Mouse (Mus musculus) skeletal muscle tissue, adult 2 months (tissue): ENCODE data around the gene Baz1a.
"Not testable (repeated sequence)": the region's sequence is repeated elsewhere in the genome, so short reads cannot be mapped to it uniquely, and the experiment has no call there.

Source experiments
- DNase-seq: peaks from one replicate; pipeline ENCODE4 v3.0.0-alpha.2; 2012; ENCODE audit warnings: low read depth, low spot score

The Baz1a gene

GRCm38 (mm10) chr12:55007361-55008008 is 6.7 kb downstream of the Baz1a start:
- no peak for DNase-seq

DNA sequence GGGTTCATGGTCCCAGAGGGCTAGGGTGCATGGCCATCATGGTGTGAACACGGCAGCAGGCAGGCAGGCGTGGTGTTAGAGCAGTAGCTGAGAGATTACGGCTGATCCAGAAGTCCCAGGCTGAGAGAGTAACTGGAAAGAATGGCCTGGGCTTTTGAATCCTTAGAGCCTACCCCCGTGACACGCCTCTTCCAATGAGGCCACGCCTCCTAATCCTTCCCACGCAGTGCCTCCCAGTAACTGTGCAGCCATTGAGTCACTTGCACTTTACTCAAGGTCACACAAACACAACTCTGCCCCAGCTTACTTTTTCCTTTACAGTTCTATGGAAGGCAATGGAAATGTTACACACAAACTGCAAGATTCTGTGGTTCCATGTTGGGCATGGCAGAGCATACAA is 8.1 kb downstream of the Baz1a start:
- no peak for DNase-seq

DNA sequence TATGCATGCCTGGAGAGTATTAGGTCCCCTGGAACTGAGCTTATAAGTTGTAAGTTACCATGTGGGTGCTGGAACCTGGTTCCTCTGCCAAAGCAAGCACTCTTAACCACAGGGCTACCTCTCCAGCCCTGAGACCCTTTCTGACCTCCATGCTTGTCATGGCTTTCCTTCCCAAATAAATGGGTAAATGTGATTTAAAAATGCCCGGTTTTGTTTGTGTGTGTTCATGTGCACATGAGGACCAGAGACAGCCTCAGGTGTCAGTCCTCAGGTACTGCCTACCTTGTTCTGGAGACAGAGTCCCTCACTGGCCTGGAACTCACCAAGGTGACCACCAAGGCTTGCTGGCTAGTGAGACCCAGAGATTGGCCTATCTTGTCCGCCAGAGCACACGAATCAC is 9.8 kb downstream of the Baz1a start:
- no peak for DNase-seq

DNA sequence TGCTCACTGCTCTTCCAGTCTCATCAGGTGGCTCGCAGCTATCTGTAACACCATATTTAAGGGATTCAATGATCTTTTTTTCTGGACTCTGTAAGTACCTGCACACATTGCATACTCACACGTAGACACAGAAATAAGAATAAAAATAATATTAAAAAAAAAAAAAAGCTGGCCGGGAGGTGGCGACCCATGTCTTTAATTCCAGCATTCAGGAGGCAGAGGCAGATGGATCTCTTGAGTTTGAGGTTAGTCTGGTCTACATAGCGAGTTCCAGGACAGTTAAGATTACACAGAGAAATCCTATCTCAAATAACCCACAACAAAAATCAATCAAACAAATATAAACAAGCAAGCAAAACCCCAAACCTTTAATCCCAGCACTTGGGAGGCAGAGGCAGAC is 10.3 kb downstream of the Baz1a start:
- DNase-seq: no peak

DNA sequence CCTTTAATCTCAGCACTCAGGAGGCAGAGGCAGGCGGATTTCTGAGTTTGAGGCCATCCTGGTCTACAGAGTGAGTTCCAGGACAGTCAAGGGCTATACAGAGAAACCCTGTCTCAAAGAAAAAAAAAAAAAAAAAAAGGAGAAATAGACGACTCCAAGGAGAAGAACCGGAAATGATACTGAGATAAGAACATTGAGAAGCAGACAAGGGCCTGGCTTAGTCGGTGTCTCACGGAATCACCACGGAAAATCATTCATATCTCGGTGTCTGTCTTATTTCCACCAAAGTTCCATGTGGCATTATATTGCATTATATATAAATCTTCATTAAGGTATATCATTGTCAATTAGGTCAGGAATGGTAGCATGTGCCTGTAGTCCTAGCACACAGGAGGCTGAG is 11.6 kb downstream of the Baz1a start:
- not testable (repeated sequence) for DNase-seq

GRCm38 (mm10) chr12:54999016-54999690 is 15.0 kb downstream of the Baz1a start:
- DNase-seq: peak; percentile 21

- no peak for DNase-seq
Measured at GRCm38 (mm10) chr12:54998411-54998810, 15.7 kb downstream of the Baz1a start.

GRCm38 (mm10) chr12:54996979-54997474 is 17.1 kb downstream of the Baz1a start:
- DNase-seq: no peak

GRCm38 (mm10) chr12:54995965-54996364 is 18.2 kb downstream of the Baz1a start:
- DNase-seq: no peak

DNA sequence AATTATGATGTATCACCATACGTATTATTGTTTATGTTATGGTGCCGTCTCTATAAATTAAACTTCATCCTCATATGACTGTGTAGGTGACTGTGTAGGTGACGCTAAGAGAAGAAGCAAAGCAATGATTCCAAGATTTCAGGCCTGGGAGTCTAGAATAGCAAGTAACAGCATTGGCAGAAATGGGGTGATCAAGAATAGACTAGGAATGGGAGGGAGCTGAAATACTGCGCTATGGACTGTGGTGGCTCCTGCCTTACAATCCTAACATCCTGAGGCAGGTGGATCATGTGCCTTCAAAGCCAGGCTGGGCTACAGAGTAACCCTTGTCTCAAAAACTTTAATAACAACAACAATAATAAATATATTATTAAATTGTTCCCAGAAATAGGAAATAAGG is 19.7 kb downstream of the Baz1a start:
- no peak for DNase-seq

DNA sequence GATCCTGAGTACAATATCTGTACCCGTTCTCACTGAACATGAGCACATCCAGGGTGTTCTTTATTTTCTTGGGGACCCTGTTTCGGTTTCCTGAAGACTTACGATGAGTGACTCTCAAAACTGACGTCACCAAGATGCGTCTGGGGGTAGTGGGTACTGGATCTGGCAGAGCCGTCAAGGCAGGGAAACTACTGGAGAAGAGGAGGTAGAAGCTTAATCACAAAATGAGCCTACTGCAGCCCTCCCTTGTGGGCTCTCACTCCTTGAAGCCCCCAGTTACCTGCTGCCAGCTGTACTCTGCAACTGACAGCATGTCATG is 20.1 kb downstream of the Baz1a start:
- no peak for DNase-seq

DNA sequence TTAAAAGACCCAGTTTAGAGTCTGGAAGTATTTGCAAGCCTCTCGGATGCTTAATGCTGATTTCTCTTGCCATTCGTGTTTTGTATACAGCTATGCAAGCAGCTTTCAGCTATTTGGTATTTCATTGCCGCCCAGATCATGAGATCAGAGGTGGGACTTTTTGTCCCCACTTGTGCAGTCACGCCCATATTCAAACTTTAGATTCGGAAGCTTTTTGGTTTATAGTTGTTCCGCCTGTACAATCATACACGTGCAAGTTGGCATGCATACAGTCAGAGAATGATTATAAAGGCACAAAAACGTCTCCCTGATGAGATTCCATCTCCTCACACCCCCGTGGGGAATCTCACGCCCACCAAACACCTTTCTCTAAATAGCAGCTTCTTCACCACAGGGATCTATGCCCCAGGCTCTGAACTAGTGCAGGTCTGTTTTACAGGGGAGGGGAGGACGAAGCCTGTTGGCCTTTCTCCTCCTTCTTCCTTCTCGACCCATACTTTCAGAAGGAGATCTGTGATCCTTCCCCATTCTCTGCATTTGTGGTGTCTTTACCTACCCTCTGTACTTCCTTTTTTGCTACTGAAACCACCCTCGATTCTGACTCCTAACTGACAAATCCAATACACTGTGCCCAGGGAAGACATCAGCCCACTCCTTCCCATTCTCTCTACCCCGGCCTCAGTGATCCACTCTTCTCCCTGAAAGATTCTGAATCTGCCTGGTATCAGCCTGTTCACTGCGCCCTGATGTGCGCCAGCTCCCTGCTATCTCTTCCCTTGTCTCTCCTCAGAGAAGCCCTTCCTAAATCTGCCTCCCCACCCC is 20.7 kb downstream of the Baz1a start:
- no peak for DNase-seq

GRCm38 (mm10) chr12:54992814-54993213 is 21.3 kb downstream of the Baz1a start:
- no peak for DNase-seq

GRCm38 (mm10) chr12:54988323-54988850 is 25.8 kb downstream of the Baz1a start:
- DNase-seq: no peak

DNA sequence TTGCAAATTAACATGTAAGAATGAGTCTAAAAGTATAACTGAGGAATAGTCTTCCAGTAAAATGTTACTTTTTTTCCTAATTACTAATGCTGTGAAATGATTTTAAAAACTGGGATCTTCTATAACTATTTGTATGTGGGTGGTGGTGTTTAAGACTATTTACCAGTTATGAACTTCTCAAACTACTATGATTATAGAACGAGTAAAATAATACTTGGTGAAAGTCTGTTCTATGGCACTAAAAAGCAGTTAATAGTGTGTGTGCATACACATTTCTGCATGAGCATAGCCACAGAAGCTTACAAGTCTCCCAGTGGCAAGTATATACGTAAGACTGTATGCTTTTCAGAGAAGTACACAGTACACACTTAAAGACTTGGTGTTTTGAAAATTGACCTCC is 27.0 kb downstream of the Baz1a start:
- no peak for DNase-seq

DNA sequence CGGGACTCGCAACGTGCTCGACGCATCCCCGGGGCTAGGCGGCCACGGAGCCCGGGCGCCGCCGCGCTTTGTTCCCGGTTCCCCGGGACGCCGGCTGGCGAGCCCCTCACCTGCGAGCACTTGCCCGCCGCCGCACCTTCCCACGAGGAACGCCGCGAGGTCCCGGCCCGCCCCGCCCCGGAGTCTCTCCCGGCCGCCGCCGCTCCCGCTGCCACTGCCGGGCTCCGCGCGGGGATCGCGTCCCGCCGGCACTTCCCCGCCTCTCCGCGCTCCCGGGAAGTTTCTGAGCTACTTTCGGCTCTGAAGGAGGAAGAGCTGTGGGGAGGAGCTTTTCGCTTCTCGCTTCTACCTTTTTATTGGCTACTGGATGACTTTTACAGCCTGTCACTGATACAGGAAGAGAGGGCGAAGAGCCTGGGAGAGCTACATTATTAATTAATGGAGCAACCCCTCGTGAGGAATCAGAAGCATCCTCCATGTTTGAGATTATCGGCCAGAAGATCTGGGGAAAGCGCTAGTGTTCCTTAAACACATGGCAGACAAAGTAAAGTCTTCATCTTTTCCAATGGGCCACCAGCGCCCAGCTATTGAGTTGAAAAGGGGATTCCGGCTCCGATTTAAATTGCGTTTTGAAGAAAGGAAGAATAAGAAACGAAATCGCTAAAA is 28.0 kb downstream of the Baz1a start, which contains the start of gene Gm20403:
TSS of gene Gm20403 (minus strand) at position 478 of the 666 bp plus-strand sequence.
- peak; percentile 66 for DNase-seq

DNA sequence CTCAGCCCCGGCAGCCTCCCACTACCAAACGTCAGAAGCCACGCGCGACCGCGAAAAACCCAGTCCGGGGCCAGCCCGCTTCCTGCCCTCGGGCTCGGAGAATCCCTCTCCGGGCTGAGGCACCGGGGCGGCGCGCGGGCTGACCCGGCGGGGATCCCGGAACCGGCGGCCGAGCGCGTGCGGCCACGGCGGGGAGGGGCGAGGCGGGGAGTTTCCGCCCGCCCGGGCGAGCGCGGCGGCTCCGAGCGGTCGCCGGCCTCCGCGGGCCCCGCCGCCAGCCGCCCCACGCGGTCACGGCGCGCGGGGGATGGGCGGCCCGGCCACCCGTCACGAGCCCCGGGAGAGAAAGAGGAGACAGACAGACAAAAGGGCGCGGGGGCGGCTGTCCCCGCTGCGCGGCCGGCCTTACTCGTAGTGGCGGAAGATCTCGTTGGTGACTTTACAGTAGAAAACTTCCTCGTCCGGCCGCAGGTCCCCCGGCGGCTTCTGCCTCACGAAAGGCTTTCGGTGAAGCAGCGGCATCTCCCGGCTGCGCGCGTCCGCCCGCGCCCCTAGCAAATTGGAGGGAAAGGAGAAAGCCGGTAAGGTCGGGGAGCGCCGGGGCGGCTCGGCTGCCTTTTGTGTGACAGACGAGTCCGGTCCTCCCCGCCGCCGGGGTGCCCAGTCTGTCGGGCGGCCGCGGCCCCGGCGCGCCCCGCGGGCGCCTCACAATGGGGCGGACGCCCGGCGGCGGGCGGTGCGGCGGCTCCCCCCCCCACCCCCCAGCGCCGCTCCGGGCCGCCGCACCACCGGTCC is 28.7 kb downstream of the Baz1a start:
- DNase-seq: peak; percentile 9

DNA sequence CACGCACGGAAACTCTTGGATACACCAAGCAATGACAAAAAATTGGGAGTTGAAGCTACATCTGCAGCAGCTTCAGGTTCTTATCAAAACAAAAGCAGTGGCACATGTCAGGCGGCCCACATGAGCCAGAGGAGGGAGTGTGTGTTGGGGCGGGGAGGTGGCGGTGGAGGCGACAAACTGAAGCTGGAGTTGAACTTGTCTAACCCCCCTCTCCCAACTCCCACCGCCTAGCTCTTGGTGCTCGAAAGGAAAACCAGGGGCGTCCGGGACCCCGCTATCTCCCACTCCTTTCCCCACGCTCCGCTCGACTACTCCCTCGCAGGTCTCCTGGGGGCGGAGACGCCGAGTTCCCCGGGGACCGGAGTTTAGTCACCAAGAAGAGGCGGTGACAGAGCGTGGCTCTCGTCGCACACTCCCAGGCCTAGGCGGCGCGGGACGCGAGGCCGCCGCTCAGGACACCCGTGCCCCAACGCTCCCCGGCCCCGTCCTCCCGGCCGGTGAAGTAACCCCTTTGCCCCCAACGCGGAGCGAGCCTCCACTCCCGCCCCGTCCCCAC is 29.4 kb downstream of the Baz1a start:
- peak; percentile 28 for DNase-seq

- DNase-seq: no peak
Measured at GRCm38 (mm10) chr12:54982935-54983715, 31.0 kb downstream of the Baz1a start.

DNA sequence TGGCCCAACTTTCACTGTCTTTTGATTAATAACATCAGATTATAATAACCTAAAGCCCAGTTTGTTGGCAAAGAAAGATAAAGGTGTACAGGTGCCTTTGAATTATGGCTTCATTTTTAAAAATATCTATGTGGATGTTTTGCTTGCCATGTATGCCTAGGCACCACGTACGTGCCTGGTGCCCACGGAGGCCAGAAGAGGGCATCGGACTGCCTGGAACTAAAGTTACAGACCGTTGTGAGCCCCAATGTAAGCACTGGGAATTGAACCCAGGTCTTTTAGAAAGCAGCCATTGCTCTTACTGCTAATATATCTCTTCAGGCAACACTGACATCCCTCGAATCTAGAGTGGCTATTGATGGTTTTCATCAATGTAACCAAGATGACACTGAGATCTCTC is 32.2 kb downstream of the Baz1a start:
- DNase-seq: no peak
